8 mouse cellular contexts compared by ENCODE assay signal in the genomic region with DNA sequence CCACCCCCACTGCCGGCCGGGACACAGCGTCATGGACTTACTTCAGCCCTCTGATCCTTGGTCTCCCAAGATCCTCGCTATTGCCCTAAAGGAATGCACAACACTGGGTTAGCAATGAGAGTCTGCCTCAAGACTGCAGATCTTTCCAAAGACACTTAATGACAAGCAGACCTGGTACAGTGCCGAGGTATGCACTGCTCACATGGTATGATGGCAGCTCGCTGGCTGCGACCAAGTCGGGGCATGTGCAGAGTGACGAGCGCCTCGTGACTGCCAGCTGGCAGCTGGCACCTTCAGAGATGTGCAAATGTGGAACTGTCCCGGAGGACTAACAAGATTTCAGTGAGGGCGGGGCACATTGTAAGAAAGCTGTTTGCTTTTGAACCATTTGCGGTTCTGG.
DNase-seq lines count a peak whose midpoint lies in the region; ATAC-seq and TF ChIP-seq lines count a peak whose summit lies in the region.

No protein-coding gene starts in this region.

- 57% methylated on average over 14 of the region's 14 CpGs for WGBS in heart, adult 2 months
- WGBS in heart, embryonic 11.5 days (ENCODE audit: insufficient replicate concordance), result 79% methylated on average over 14 of the region's 14 CpGs
- WGBS in hindbrain, embryonic 16.5 days, result 44% methylated on average over 14 of the region's 14 CpGs
- 60% methylated on average over 14 of the region's 14 CpGs for WGBS in neural tube, embryonic 14.5 days
- 63% methylated on average over 14 of the region's 14 CpGs for whole genome bisulfite sequencing in cerebellum, adult 2 months
- WGBS in intestine, postnatal 0 days, result 77% methylated on average over 14 of the region's 14 CpGs

- no peak overlapping the region for H3K9ac ChIP-seq in heart, adult 2 months (ENCODE audit: low read depth, low read length)
- no peak overlapping the region for H3K9ac ChIP-seq in heart, embryonic 11.5 days (ENCODE audit: low read depth, low read length)
- H3K9ac ChIP-seq in hindbrain, embryonic 16.5 days (ENCODE audit: low read depth, low read length), result no peak overlapping the region
- no peak overlapping the region for H3K9ac ChIP-seq in neural tube, embryonic 14.5 days (replicated peaks; ENCODE audit: low read depth, low read length)
- no peak overlapping the region for H3K9ac ChIP-seq in intestine, postnatal 0 days (ENCODE audit: low read depth, low read length)

- H3K36me3 ChIP-seq in heart, adult 2 months (ENCODE audit: control insufficient read depth, insufficient read depth, low read length), result no peaks in the 10 kb centered on the region
- no peaks in the 10 kb centered on the region for H3K36me3 ChIP-seq in heart, embryonic 11.5 days (ENCODE audit: control insufficient read depth, insufficient read depth, low read length)
- H3K36me3 ChIP-seq in hindbrain, embryonic 16.5 days (ENCODE audit: control insufficient read depth, insufficient read depth, low read length), result no peaks in the 10 kb centered on the region; the same call in 1 of the 2 replicates
- H3K36me3 ChIP-seq in neural tube, embryonic 14.5 days (ENCODE audit: control insufficient read depth, insufficient read depth, low read length), result no peaks in the 10 kb centered on the region
- H3K36me3 ChIP-seq in intestine, postnatal 0 days (ENCODE audit: control insufficient read depth, insufficient read depth), result 0 out of 2 replicates have a peak, but pooled peaks cover 3% of the 10 kb centered on the region

- TF ChIP-seq POLR2A in heart, adult 2 months (IDR thresholded peaks at IDR 0.05; ENCODE audit: insufficient read depth, low read depth, low read length), result no peak
- TF ChIP-seq POLR2A in cerebellum, adult 2 months (IDR thresholded peaks at IDR 0.05; ENCODE audit: borderline replicate concordance, insufficient read depth, low read length), result no peak

- intact Hi-C loops in heart, adult 2 months (cut with DNase I), result no loop called here
- intact Hi-C loops in left cerebral cortex, adult 2 months (cut with DNase I), result no loop called here

- no peak for ATAC-seq in heart, embryonic 11.5 days (replicated peaks; ENCODE audit: insufficient number of reproducible peaks, low FRiP score, low TSS enrichment)
- ATAC-seq in frontal cortex, adult (ENCODE audit: low TSS enrichment), result peak; percentile 58
- peak; percentile 60; the same call in 1 of the 2 replicates for ATAC-seq in hindbrain, embryonic 16.5 days
- peak; percentile 70 for ATAC-seq in neural tube, embryonic 14.5 days (ENCODE audit: low read depth)
- no peak for ATAC-seq in intestine, postnatal 0 days

- H3K79me2 ChIP-seq in heart, adult 2 months (replicated peaks; ENCODE audit: control insufficient read depth, insufficient read depth, low read length), result no peaks in the 10 kb centered on the region

- TF ChIP-seq CTCF in heart, adult 2 months (IDR thresholded peaks at IDR 0.05), result no peak
- no peak for TF ChIP-seq CTCF in left cerebral cortex, adult 2 months (IDR thresholded peaks at IDR 0.05)
- no peak for TF ChIP-seq CTCF in cerebellum, adult 2 months (IDR thresholded peaks at IDR 0.05; ENCODE audit: borderline replicate concordance, insufficient read depth, low read depth, low read length)
- no peak for TF ChIP-seq CTCF in intestine, postnatal 0 days (IDR thresholded peaks at IDR 0.05; ENCODE audit: low read depth)

- TF ChIP-seq EP300 in heart, adult 2 months (IDR thresholded peaks at IDR 0.05; ENCODE audit: insufficient read depth, low read depth, low read length), result peak; percentile 84; the same call in 1 of the 2 replicates

- DNase-seq in heart, adult 2 months, result peak; percentile 63 to 82
- peak; percentile 52 to 53 for DNase-seq in left cerebral cortex, adult 2 months (ENCODE audit: extremely low spot score in 1 of 2, low spot score in 2 of 2)
- DNase-seq in cerebellum, adult 2 months, result no peak

- no peak overlapping the region for H3K4me2 ChIP-seq in heart, embryonic 11.5 days
- no peak overlapping the region for H3K4me2 ChIP-seq in hindbrain, embryonic 16.5 days (ENCODE audit: low read length)
- no peak overlapping the region for H3K4me2 ChIP-seq in neural tube, embryonic 14.5 days (ENCODE audit: low read depth, low read length)
- no peak overlapping the region for H3K4me2 ChIP-seq in intestine, postnatal 0 days (replicated peaks; ENCODE audit: low read depth)

- 0 out of 2 replicates have a peak overlapping the region, but pooled peaks have one; percentile 26 for H3K27ac ChIP-seq in heart, adult 2 months
- no peak overlapping the region for H3K27ac ChIP-seq in heart, embryonic 11.5 days (ENCODE audit: low read depth, low read length)
- peak overlapping the region; percentile 35; the same call in 1 of the 2 replicates for H3K27ac ChIP-seq in hindbrain, embryonic 16.5 days (ENCODE audit: low read depth, low read length)
- H3K27ac ChIP-seq in left cerebral cortex, adult 2 months, result peak overlapping the region; percentile 34
- no peak overlapping the region for H3K27ac ChIP-seq in neural tube, embryonic 14.5 days (ENCODE audit: low read depth, low read length)
- no peak overlapping the region for H3K27ac ChIP-seq in cerebellum, adult 2 months (ENCODE audit: insufficient read depth, low read length)
- no peak overlapping the region for H3K27ac ChIP-seq in intestine, postnatal 0 days (ENCODE audit: low read depth, low read length)

- no peaks in the 10 kb centered on the region for H3K9me3 ChIP-seq in heart, embryonic 11.5 days (replicated peaks; ENCODE audit: control insufficient read depth, low read length)
- no peaks in the 10 kb centered on the region for H3K9me3 ChIP-seq in hindbrain, embryonic 16.5 days (ENCODE audit: control insufficient read depth, low read length)
- no peaks in the 10 kb centered on the region for H3K9me3 ChIP-seq in neural tube, embryonic 14.5 days (ENCODE audit: control insufficient read depth, low read length)
- no peaks in the 10 kb centered on the region for H3K9me3 ChIP-seq in intestine, postnatal 0 days (ENCODE audit: control insufficient read depth)

- H3K4me3 ChIP-seq in heart, adult 2 months, result no peak overlapping the region
- H3K4me3 ChIP-seq in heart, embryonic 11.5 days (ENCODE audit: low read depth, low read length), result no peak overlapping the region
- no peak overlapping the region for H3K4me3 ChIP-seq in hindbrain, embryonic 16.5 days (ENCODE audit: low read length)
- no peak overlapping the region for H3K4me3 ChIP-seq in left cerebral cortex, adult 2 months
- no peak overlapping the region for H3K4me3 ChIP-seq in neural tube, embryonic 14.5 days (ENCODE audit: low read depth, low read length)
- no peak overlapping the region for H3K4me3 ChIP-seq in cerebellum, adult 2 months (replicated peaks; ENCODE audit: insufficient read depth, low read depth, low read length)
- no peak overlapping the region for H3K4me3 ChIP-seq in intestine, postnatal 0 days (ENCODE audit: low read depth, low read length)

- H3K4me1 ChIP-seq in heart, adult 2 months (ENCODE audit: control insufficient read depth, insufficient read depth, low read length), result no peaks in the 10 kb centered on the region
- peaks cover 38% of the 10 kb centered on the region for H3K4me1 ChIP-seq in heart, embryonic 11.5 days (ENCODE audit: control insufficient read depth, insufficient read depth, low read length)
- H3K4me1 ChIP-seq in hindbrain, embryonic 16.5 days (ENCODE audit: control insufficient read depth, insufficient read depth, low read depth, low read length), result peaks cover 22% of the 10 kb centered on the region
- peaks cover 15% of the 10 kb centered on the region; the same call in 1 of the 2 replicates for H3K4me1 ChIP-seq in neural tube, embryonic 14.5 days (ENCODE audit: control insufficient read depth, insufficient read depth, low read length)
- H3K4me1 ChIP-seq in cerebellum, adult 2 months (ENCODE audit: control insufficient read depth, insufficient read depth, low read length), result peaks cover 20% of the 10 kb centered on the region
- no peaks in the 10 kb centered on the region for H3K4me1 ChIP-seq in intestine, postnatal 0 days (replicated peaks; ENCODE audit: control insufficient read depth, insufficient read depth, low read length)

- H3K27me3 ChIP-seq in heart, adult 2 months (ENCODE audit: control insufficient read depth, insufficient read depth, low read length), result no peaks in the 10 kb centered on the region
- no peaks in the 10 kb centered on the region for H3K27me3 ChIP-seq in heart, embryonic 11.5 days (ENCODE audit: control insufficient read depth, insufficient read depth, low read length)
- no peaks in the 10 kb centered on the region for H3K27me3 ChIP-seq in hindbrain, embryonic 16.5 days (replicated peaks; ENCODE audit: control insufficient read depth, insufficient read depth, low read length)
- no peaks in the 10 kb centered on the region for H3K27me3 ChIP-seq in neural tube, embryonic 14.5 days (ENCODE audit: control insufficient read depth, insufficient read depth, low read length)
- no peaks in the 10 kb centered on the region for H3K27me3 ChIP-seq in cerebellum, adult 2 months (ENCODE audit: control insufficient read depth, insufficient read depth, low read length)
- H3K27me3 ChIP-seq in intestine, postnatal 0 days (replicated peaks; ENCODE audit: control insufficient read depth, insufficient read depth, low read length), result no peaks in the 10 kb centered on the region

Comparison
In these comparisons a context has a peak if more than half of its experiments do, and no peak if none do; other contexts are left out.
1. H3K27ac ChIP-seq: peak in heart, adult 2 months (single experiment), hindbrain, embryonic 16.5 days (single experiment) and left cerebral cortex, adult 2 months (single experiment); none in heart, embryonic 11.5 days (single experiment), neural tube, embryonic 14.5 days (single experiment), cerebellum, adult 2 months (single experiment) and intestine, postnatal 0 days (single experiment).
2. DNase-seq: peak in heart, adult 2 months (2 of 2) and left cerebral cortex, adult 2 months (2 of 2); none in cerebellum, adult 2 months (0 of 2).
3. ATAC-seq: peak in frontal cortex, adult (single experiment), hindbrain, embryonic 16.5 days (single experiment) and neural tube, embryonic 14.5 days (single experiment); none in heart, embryonic 11.5 days (single experiment) and intestine, postnatal 0 days (single experiment).